Mouse (Mus musculus) mouse embryonic stem cell (cell line): ENCODE data around the gene Maats1.

Experiments
- in situ Hi-C, 2 experiments: fragments of 300-500 bp; cut with MboI; formaldehyde crosslinking; loops; 1 replicate in 1 of 2; 3 replicates in 1 of 2; pipeline ENCODE4 v1.14.3; 2019 to 2020; ENCODE audit warnings: low sequenced_read_pairs in 2 of 2, low pct_unique_long_range_greater_than_20kb in 1 of 2, mixed read lengths in 1 of 2; ENCODE audit not compliant: unreplicated experiment in 1 of 2

The Maats1 gene

DNA sequence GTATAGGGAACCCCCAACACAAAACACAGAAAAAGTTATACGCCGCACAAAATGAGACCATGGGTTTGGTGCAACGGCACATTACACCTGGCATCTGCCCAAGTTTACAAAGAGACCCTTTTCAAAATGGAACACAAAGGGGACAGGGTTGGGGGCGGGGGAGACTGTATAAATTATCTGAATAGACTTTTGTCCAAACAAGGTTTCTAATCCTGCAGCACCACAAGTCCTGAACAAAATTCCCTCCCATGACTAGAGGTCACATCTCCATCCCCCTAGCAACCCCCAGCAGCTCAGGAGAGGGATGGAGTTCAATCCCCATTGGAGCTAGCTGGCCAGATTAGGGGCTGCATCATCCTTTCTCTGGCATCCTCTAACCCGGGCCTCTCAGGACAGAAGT, 69.5 kb downstream of the Maats1 start:
- in situ Hi-C loops = no loop called here

DNA sequence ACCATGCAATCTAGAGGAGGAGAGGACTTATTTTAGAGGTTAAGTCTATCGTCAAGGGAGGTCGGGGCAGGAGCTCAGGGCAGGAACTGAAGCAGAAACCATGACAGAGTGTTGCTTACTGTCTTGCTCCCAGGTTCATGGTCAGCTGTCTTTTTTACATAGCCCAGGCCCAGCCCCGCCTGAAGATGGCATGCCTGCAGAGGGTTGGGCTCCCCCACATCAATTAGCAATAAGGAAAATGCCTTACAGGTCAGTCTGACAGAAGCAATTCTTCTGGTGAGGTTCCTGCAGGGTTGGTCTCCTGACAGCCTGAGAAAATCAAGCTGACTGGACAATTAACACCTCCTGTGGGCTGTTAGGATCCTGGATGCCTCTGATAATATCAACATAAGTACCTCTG, 70.3 kb downstream of the Maats1 start:
- in situ Hi-C loops = no loop called here

DNA sequence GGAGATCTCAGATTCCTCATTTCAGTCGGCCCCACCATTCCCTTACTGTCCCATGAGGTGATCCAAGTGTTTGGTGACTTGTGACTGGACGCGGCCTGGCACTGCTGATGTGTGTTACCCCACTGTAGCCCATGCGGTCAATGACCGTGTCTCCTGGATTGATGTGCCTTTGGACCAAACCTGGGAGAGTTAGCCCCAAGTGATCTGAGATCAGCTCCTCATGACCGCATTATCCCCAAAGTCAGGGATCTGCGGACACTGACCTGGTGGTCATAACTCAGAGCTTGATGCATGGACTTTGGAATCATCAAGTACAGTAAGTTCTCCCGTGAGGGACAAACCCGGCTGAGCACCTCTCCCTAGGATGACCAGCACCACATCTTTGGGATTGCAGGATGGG, 86.0 kb downstream of the Maats1 start:
- in situ Hi-C loops = no loop called here

DNA sequence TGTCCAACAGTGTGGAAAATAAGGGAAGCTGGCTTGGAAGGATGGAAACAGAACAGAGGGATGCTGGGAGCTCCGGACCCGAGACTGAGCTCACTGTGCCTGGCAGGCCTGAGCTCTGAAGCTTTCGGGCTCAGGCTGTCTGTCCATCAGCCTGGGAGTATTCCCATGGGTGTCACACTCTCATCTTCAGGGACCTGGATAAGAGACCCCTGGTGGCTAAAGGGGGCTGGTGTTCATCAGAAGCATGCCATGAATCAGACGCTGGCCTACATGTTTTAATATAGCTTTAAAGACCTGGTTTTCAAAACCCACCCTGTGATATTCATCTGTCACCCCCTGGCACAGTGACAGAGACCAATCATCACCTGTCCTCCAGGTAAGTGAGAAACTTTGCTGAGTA, 86.8 kb downstream of the Maats1 start:
- in situ Hi-C loops = no loop called here

DNA sequence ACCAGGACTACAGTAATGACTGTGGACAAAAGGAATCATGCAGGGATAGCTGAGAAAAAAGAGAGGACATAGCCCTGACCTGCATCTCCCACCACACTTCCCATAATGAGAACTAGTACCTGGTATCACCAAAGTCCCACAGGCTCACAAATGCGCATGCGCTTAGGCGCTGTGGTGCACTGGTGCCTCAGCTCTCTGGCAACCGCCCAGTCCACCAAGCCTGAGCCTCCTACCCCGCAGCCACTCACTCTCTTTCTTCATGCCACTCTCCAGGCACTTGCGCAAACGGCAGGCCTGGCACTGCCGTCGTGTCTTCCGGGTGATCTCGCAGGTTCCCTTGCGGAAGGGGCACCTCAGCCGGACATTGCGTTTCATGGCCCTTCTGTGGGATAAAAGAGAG, 87.9 kb downstream of the Maats1 start:
- in situ Hi-C loops = no loop called here

DNA sequence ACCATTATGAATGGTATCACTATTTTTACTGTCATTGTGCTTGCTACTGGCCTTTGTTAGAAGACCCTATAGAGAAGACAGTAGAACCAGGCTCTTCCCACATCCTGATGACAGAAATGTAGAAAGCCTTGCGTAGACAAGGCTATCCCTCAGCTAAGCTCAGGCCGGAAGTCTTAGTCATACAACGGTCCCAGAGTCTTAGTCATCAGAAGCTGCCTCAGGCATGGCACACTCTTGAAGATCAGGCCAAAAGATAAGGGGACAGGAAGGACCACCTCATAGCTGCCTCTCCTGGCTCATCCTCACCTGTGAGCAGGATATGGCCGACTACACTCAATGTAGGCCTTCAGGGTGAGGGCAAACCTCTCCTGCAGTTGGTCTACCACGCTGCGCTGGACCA, 91.5 kb downstream of the Maats1 start:
- in situ Hi-C loops = no loop called here

DNA sequence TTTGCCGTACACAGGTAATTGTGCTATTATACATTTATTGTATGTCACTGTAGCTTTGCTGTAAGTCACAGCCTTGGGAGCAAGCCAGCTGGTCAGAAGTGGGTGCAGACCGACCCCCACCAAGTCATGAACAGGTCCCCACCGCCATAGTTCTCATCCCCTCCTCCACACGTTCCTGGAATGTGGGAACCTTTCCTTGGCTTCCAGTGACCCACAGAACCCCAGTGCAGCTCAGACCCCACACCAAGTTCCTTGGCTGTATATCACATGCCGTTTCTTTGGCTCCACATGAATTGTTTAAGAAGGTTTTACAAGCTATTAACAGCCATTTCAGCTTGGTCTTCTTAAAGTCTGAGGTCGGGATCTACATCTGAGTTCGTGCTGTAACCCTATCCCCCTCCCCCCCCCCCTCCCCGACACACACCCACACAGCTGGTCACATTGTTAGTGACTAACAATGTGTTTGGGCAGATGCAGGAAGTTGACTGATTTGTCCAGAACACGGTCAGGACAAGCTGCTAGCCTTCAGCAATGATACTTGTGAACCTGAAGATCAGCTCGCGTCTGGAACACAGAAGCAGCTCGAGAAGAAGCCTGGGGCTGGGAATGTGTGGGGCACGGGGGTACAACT, 93.5 kb downstream of the Maats1 start:
- in situ Hi-C loops = no loop called here
